Mouse (Mus musculus) hindbrain, embryonic 15.5 days (tissue): ENCODE results near the gene Ap1m1. TPM values are rescaled to one million over a fixed set of nuclear protein-coding genes. Genes with fewer than 3 reads are reported as not detected.

Source experiments
- ATAC-seq: fragments of 200-750 bp; cut with Nextera tagmentation; 2 replicates; pipeline ENCODE4 v1.8.0; 2017; ENCODE audit warnings: low read depth, moderate number of reproducible peaks, moderate TSS enrichment; ENCODE audit not compliant: low FRiP score
- H3K27ac ChIP-seq: fragments of 300-500 bp; sonication (generic); replicated peaks from 2 replicates; pipeline ENCODE4 v1.5.1; 2015; ENCODE audit warnings: mild to moderate bottlenecking, inconsistent platforms
- H3K27me3 ChIP-seq: fragments of 300-500 bp; sonication (generic); 2 replicates; pipeline ENCODE4 v1.6.1; 2015; ENCODE audit warnings: control low read depth, inconsistent platforms
- H3K36me3 ChIP-seq: fragments of 300-500 bp; sonication (generic); 2 replicates; pipeline ENCODE4 v1.6.1; 2015; ENCODE audit warnings: control low read depth, inconsistent platforms
- H3K4me1 ChIP-seq: fragments of 300-500 bp; sonication (generic); replicated peaks from 2 replicates; pipeline ENCODE4 v1.6.1; 2015; ENCODE audit warnings: control low read depth, inconsistent platforms
- H3K4me2 ChIP-seq: fragments of 300-500 bp; sonication (generic); 2 replicates; pipeline ENCODE4 v1.6.1; 2015; ENCODE audit warnings: moderate library complexity, mild to moderate bottlenecking, inconsistent platforms
- H3K4me3 ChIP-seq: fragments of 300-500 bp; sonication (generic); 2 replicates; pipeline ENCODE4 v1.5.1; 2015; ENCODE audit warnings: mild to moderate bottlenecking, inconsistent platforms
- H3K9ac ChIP-seq: fragments of 300-500 bp; sonication (generic); 2 replicates; pipeline ENCODE4 v1.6.1; 2015; ENCODE audit warnings: inconsistent platforms
- H3K9me3 ChIP-seq: fragments of 300-500 bp; sonication (generic); 2 replicates; pipeline ENCODE4 v1.6.1; 2016; ENCODE audit warnings: control low read depth, inconsistent platforms
- WGBS: fragments of 180-500 bp; shearing (Covaris S2); methylation state at CpG from one replicate; pipeline ENCODE4 v1.1.7; 2015; 5-methylcytosine and 5-hydroxymethylcytosine counted together
- polyA plus RNA-seq: library from polyadenylated mRNA; unstranded; fragments of >200 nt; fragmentation: Nextera tagmentation; extraction: Ambion mirVana; gene quantifications from 2 replicates; pipeline ENCODE4 v1.2.1, GENCODE M21; 2015

Gene Ap1m1
- polyA plus RNA-seq, 1 experiment from 2014 or later = 278 TPM

DNA sequence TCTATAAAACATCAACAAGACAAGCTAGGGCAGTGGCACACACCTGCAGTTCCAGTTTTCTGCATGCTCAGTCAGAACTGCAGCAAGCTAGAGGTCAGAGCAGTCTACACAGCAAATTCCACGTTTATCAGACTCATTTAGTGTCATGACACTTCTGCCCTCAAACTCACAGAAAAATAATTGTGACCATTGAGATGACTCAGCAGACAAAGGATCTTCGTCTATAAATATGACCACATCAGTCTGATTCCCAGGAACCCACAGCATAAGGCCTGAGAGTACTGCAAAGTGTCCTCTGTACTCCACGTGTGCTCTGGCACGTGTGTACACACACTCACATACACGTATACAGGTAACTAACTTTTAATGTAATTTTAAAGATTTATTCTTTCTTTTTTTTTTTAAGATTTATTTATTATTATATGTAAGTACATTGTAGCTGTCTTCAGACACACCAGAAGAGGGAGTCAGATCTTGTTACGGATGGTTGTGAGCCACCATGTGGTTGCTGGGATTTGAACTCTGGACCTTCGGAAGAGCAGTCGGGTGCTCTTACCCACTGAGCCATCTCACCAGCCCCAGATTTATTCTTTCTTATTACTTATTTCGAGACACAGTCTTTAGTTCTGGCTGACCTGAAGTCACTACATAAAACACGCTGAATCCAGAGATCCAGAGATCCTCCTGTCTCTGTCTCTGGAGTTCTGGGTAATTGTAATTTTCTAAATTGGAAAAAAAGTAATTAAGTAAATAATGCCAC is 20.9 kb upstream of the Ap1m1 start:
- 75% methylated on average over 10 of the region's 10 CpGs for WGBS
- Histone ChIP-seq H3K27ac (peak overlapping the region; percentile 62), H3K9ac (no peak overlapping the region)

DNA sequence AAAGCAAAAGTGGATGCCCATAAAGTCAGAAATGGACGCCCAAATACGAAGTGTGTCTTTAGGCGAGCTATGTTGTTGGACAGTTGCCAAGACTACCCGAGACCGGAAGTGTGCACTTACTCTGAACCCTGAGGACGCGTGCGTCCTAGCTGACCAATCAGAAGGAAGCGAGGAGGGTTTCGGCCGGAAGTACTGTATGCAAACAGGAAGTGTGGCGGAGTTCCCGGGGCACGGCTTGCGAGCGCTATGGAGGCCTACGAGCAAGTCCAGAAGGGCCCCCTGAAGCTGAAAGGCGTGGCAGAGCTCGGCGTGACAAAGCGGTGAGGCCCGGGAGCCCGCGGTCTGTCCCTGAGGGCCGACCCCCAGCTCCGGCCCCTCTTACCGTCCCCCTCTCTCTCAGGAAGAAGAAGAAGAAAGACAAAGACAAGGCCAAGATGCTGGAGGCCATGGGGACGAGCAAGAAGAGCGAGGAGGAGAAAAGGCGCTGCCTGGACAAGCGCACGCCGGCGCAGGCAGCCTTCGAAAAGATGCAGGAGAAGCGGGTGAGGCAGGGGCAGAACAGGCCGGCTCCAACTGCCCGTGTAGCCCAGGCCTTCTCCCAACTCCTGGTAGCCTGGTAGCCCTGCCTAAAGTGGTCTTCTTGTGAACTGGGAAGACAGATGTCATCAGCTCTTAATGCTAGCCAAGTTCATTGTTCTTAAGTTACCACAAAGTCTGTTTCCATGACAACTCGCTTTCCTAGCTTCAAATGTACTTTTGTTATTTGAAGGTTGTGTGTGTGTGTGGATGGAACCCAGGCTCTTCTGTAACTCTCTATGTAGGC is 20.1 kb upstream of the Ap1m1 start, which contains the start of gene Fam32a:
Gene Fam32a (plus strand): TSS at position 190 of the 823 bp plus-strand sequence.
- Histone ChIP-seq H3K4me2 (peak within 1 kb of the TSS; percentile 76), H3K27ac (peak within 1 kb of the TSS; percentile 76), H3K9me3 (no peaks in the 10 kb centered on the region), H3K4me1 (peaks cover 17% of the 10 kb centered on the region), H3K27me3 (peaks cover 8% of the 10 kb centered on the region; the same call in 1 of the 2 replicates), H3K4me3 (peak within 1 kb of the TSS; percentile 78), H3K36me3 (peaks cover 25% of the 10 kb centered on the region), H3K9ac (peak within 1 kb of the TSS; percentile 62)
- 19% methylated on average over 39 of the region's 39 CpGs for WGBS
- peak; percentile 98 for ATAC-seq

More for the DNA sequence above, 20.9 kb upstream of the Ap1m1 start:
- H3K36me3 ChIP-seq = peaks cover 23% of the 10 kb centered on the region
- H3K4me3 ChIP-seq = peak overlapping the region; percentile 78
- H3K4me2 ChIP-seq = peak overlapping the region; percentile 76
- peaks cover 17% of the 10 kb centered on the region for H3K4me1 ChIP-seq
- no peaks in the 10 kb centered on the region for H3K9me3 ChIP-seq
- peak; percentile 49; the same call in 1 of the 2 replicates for ATAC-seq
- peaks cover 8% of the 10 kb centered on the region; the same call in 1 of the 2 replicates for H3K27me3 ChIP-seq

DNA sequence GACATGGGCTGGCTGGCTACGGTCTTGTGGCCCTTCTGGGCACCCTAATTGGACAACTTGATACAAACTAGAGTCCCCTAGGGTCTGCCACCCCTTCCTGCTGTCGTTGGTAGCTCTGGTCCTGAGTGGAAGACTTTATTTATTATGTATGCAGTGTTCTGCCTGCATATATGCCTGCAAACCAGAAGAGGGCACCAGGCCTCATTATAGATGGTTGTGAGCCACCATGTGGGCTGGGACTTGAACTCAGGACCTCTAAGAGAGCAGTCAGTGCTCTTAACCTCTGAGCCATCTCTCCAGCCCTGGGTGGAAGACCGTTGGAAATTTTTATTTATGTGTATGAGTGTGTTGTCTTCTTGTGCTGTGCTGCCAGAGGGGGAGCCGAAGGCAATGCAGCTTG is 19.1 kb upstream of the Ap1m1 start:
- no peak for ATAC-seq
- peaks cover 25% of the 10 kb centered on the region for H3K36me3 ChIP-seq
- 87% methylated on average over 4 of the region's 4 CpGs for WGBS
- peaks cover 17% of the 10 kb centered on the region for H3K4me1 ChIP-seq
- no peak overlapping the region for H3K9ac ChIP-seq
- peak overlapping the region; percentile 78 for H3K4me3 ChIP-seq
- H3K9me3 ChIP-seq = no peaks in the 10 kb centered on the region
- no peak overlapping the region for H3K27ac ChIP-seq
- H3K27me3 ChIP-seq = peaks cover 8% of the 10 kb centered on the region; the same call in 1 of the 2 replicates
- H3K4me2 ChIP-seq = peak overlapping the region; percentile 76

DNA sequence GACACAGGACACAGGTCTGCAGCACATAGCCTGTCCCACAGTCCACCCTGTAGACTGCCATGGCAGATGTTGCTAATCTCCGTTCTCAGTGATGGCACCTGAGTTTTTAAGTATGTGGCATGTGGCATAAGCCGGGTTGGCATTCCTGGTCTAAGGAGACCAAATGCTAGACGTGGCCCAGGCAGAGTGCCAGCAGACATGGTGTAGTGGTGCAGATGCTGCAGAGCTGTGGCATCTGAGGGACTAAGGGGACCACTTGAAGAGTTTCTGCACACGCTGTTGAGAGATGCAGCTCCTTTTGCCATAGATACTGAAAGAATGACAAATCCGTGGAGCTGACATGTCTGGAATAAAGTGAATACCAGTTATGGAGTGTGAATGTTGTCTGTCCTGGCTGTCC is 17.2 kb upstream of the Ap1m1 start:
- no peak overlapping the region for H3K4me3 ChIP-seq
- H3K36me3 ChIP-seq = peaks cover 25% of the 10 kb centered on the region
- H3K4me1 ChIP-seq = peaks cover 17% of the 10 kb centered on the region
- WGBS = 92% methylated on average over 5 of the region's 5 CpGs
- H3K27me3 ChIP-seq = peaks cover 3% of the 10 kb centered on the region; the same call in 1 of the 2 replicates
- H3K9me3 ChIP-seq = no peaks in the 10 kb centered on the region
- no peak overlapping the region for H3K9ac ChIP-seq
- ATAC-seq = no peak
- no peak overlapping the region for H3K27ac ChIP-seq
- no peak overlapping the region for H3K4me2 ChIP-seq

DNA sequence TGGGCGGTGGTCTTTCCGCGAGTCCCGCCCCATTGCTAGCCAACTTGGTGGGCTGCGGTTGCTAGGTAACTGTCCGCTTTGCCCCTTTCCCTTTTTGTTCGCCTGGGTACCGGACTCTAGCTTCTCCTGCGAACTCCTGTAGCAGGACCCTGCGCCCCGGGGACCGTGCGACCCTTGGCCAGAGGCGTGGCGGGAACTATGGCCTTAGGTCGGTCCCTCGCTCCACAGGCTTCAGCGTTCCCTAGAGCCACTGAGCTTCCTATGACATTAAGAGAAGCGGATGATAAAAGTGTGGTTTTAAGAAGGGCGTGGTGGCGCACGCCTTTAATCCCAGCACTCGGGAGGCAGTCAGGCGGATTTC is 565 bp downstream of the Ap1m1 start:
- Histone ChIP-seq H3K4me1 (peaks cover 21% of the 10 kb centered on the region), H3K36me3 (0 out of 2 replicates have a peak, but pooled peaks cover 5% of the 10 kb centered on the region), H3K27ac (peak overlapping the region; percentile 96), H3K4me3 (peak overlapping the region; percentile 61), H3K9ac (peak overlapping the region; percentile 62), H3K4me2 (peak overlapping the region; percentile 72), H3K27me3 (no peaks in the 10 kb centered on the region), H3K9me3 (no peaks in the 10 kb centered on the region)
- no peak for ATAC-seq
- WGBS = under 1% methylated on average over 24 of the region's 24 CpGs

DNA sequence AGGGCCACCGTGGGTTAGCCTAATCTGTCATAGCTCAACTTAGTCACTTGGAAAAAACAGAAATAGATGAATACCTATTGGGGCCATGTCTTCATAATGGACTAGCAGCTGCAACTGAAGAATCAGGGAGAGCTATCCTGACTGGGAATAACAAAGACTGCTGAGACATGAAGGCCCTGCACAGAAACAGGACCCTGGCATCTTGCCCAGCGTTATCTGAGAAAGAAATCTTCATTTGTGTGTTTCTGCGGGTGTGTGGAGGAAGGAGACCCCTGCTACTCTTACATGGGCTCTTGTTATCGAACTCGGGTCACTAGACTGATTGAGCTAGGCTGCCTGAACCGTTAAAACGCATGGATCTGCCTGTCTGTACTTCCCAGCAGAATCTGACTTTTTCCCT is 1.1 kb downstream of the Ap1m1 start:
- peak overlapping the region; percentile 72 for H3K4me2 ChIP-seq

DNA sequence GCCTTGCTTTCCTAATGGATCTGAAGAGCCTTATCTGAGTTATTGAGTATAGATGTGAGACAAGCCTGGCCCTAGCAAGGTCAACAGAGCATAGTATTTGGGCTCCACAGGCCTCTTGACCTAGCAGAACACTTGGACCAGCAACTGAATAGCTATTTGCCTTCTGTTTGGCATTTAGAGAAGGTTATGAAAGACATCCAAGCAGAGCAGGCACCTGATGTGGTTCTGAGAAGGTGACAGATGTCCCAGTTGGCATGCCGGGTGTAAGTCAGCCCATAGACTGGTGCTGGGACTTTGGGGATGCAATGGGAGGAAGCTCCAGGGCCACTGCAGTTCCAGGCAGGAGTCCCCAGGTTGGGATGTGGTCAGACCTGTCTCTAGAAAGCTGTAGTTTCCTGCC is 2.4 kb downstream of the Ap1m1 start:
- no peaks in the 10 kb centered on the region for H3K27me3 ChIP-seq
- no peak for ATAC-seq
- H3K4me3 ChIP-seq = no peak overlapping the region
- H3K27ac ChIP-seq = no peak overlapping the region
- H3K36me3 ChIP-seq = peaks cover 12% of the 10 kb centered on the region; the same call in 1 of the 2 replicates
- no peaks in the 10 kb centered on the region for H3K9me3 ChIP-seq
- WGBS = 93% methylated on average over 1 of the region's 1 CpGs
- peaks cover 21% of the 10 kb centered on the region for H3K4me1 ChIP-seq
- no peak overlapping the region for H3K4me2 ChIP-seq
- 0 out of 2 replicates have a peak overlapping the region, but pooled peaks have one; percentile 16 for H3K9ac ChIP-seq

More for the DNA sequence above, 1.1 kb downstream of the Ap1m1 start:
- Histone ChIP-seq H3K27me3 (no peaks in the 10 kb centered on the region), H3K27ac (peak overlapping the region; percentile 96; the same call in 1 of the 2 replicates), H3K4me3 (peak overlapping the region; percentile 61), H3K36me3 (0 out of 2 replicates have a peak, but pooled peaks cover 5% of the 10 kb centered on the region), H3K9me3 (no peaks in the 10 kb centered on the region), H3K4me1 (peaks cover 21% of the 10 kb centered on the region), H3K9ac (peak overlapping the region; percentile 62)
- WGBS = 57% methylated on average over 7 of the region's 7 CpGs
- ATAC-seq = no peak

DNA sequence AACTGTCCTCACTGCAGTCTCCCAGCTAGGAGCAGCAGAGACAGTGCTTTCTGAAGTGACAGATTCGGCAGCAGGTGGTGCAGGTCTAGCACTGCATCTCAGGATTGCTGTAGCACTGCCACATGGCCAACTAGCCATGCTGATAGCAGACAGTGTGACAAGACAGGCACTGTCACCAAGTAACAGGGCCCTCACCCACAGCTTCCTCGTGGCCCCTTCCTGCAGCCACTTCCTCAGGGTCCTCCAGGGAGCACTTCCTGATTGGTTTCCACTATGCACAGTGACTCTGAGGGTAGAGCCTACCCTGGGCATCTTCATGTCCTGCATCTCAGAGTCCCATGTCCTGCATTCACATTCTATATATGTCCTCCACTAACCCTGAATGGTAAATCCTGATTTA is 4.8 kb downstream of the Ap1m1 start:
- Histone ChIP-seq H3K4me3 (no peak overlapping the region), H3K4me1 (peaks cover 21% of the 10 kb centered on the region), H3K4me2 (no peak overlapping the region), H3K9me3 (no peaks in the 10 kb centered on the region), H3K27me3 (no peaks in the 10 kb centered on the region), H3K27ac (no peak overlapping the region), H3K36me3 (peaks cover 16% of the 10 kb centered on the region; the same call in 1 of the 2 replicates), H3K9ac (no peak overlapping the region)
- 78% methylated on average over 2 of the region's 2 CpGs for WGBS
- ATAC-seq = no peak

DNA sequence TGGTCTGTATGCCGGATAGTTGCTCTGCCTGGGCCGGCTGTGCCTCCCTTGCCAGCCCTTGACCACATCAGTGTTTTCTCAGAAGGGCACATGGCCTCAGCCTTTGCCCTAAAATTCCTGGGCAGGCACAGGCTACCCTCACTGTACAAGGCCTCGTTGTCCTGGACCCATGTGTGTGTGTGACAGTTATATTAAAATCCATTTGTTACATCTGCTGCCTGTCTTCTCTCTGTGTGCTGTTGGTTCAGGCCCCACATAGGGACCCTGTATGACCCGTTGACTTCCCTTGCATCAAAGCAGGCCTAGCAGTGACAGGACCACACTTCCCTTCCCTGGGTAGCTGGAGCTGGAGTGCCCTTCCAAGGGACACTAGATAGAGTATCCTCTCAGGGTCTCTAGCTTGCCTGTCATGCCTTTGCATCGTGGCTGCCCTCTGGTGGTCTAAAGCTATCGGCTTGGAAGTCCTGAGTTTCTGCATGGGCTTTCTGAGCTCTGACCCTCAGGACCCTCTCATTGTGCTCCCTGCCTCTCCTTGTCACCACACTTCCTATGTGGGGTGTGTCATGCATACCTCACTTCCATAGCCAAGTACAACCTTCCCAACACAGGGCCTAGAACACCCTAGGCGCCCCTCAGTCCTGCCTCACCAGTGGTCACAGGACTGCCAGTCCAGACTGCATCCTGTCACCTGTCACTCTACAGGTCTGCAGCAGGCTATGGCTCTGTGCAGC is 17.5 kb downstream of the Ap1m1 start:
- H3K36me3 ChIP-seq = peaks cover 25% of the 10 kb centered on the region
- WGBS = 52% methylated on average over 7 of the region's 7 CpGs
- H3K27me3 ChIP-seq = no peaks in the 10 kb centered on the region
- H3K4me1 ChIP-seq = no peaks in the 10 kb centered on the region
- H3K9me3 ChIP-seq = no peaks in the 10 kb centered on the region
- no peak overlapping the region for H3K27ac ChIP-seq
- no peak overlapping the region for H3K9ac ChIP-seq
- H3K4me2 ChIP-seq = no peak overlapping the region
- peak; percentile 45; the same call in 1 of the 2 replicates for ATAC-seq
- no peak overlapping the region for H3K4me3 ChIP-seq

DNA sequence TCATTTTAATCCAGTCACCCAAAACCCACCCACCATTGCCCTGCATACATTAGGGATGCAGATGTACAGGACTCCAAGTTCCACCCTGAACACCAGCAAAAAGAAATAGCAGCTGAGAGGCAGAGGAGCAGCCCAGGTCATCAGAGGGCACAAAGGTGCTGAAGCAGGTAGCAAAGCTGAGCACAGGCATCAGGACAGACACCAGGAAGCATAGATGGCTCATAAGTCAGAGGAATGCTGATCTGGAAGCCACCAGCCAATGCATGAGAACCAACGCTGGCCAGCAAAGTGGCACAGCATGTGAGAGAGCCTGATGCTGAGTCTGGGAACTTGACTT is 18.1 kb downstream of the Ap1m1 start:
- Histone ChIP-seq H3K9me3 (no peaks in the 10 kb centered on the region), H3K4me1 (no peaks in the 10 kb centered on the region), H3K27me3 (no peaks in the 10 kb centered on the region), H3K27ac (no peak overlapping the region), H3K9ac (no peak overlapping the region), H3K36me3 (peaks cover 19% of the 10 kb centered on the region), H3K4me3 (no peak overlapping the region), H3K4me2 (no peak overlapping the region)
- 93% methylated on average over 1 of the region's 1 CpGs for WGBS
- no peak for ATAC-seq

DNA sequence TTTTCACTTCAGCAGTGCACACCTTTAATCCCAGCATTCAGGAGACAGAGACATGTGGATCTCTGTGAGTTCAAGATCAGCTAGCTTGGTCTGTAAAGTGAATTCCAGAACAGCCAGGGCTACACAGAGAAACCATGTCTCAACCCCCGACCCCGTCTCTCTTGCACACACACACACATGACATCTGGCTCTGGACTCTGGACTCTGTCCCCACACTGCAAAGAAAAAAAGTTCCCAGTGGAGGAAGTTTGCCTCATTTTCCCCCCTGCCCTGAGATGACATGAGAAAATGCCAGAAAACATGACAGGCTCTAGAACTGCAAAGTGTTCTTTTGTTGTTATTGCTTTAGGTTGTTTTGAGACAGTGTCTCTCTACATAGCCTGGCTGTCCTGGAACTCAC is 20.0 kb downstream of the Ap1m1 start:
- ATAC-seq = no peak
- Histone ChIP-seq H3K9ac (no peak overlapping the region), H3K4me1 (no peaks in the 10 kb centered on the region), H3K4me2 (no peak overlapping the region), H3K4me3 (no peak overlapping the region), H3K27ac (no peak overlapping the region), H3K36me3 (peaks cover 1% of the 10 kb centered on the region; the same call in 1 of the 2 replicates), H3K9me3 (no peaks in the 10 kb centered on the region), H3K27me3 (no peaks in the 10 kb centered on the region)
- 87% methylated on average over 2 of the region's 2 CpGs for WGBS
